Mouse (Mus musculus) urinary bladder, postnatal 4 days (tissue): ENCODE results near the gene Gm21366.
"Not testable (repeated sequence)": the region's sequence is repeated elsewhere in the genome, so short reads cannot be mapped to it uniquely, and the experiment has no call there.

Experiments
- DNase-seq, 2 experiments: peaks; one replicate each; pipeline ENCODE4 v3.0.0; 2021 to 2022; ENCODE audit warnings: low spot score in 2 of 2

The Gm21366 gene

GRCm38 (mm10) chrY:22861156-22861555 is at the start of gene Gm21366:
Gm21366 (minus strand) TSS chrY:22861256.
- not testable (repeated sequence) for DNase-seq
